Mouse (Mus musculus) neural tube, embryonic 10.5 days (tissue): ENCODE data around the gene Lrch1.

Source experiments
- DNase-seq: peaks from one replicate; pipeline ENCODE4 v3.0.0-alpha.2; 2017; ENCODE audit warnings: low spot score; ENCODE audit errors: extremely low spot score

Gene Lrch1

DNA sequence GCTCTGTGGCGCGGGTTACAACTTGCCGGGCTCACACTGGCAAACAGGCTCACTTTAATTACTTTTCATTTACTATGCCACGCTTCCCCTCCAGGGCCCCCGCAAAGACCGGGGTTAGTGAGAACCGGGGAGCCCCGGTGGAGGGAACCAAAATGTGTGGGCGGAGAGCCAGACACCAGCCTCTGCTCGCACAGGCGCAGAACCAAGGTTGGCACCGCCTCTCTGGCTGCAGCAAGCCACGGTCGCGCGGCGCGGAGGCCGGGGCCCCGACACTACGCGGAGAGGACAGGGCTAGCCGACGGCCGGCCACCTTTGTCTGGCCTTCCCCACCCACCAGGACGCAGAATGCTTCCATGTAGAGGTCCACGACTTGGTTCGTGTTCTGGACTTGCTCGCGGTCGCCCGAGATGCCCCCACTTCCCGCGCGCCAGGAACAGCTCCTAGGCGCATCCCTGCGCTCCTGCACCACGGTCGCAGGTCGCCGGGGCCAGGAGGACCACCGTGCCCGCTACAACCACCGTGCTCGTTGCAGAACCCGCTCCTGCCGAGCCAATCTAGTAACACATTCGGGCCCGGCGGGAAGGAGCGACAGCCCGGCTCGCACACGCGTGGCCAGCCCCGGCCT lies 813 bp downstream of the Lrch1 start:
- peak; percentile 74 for DNase-seq

DNA sequence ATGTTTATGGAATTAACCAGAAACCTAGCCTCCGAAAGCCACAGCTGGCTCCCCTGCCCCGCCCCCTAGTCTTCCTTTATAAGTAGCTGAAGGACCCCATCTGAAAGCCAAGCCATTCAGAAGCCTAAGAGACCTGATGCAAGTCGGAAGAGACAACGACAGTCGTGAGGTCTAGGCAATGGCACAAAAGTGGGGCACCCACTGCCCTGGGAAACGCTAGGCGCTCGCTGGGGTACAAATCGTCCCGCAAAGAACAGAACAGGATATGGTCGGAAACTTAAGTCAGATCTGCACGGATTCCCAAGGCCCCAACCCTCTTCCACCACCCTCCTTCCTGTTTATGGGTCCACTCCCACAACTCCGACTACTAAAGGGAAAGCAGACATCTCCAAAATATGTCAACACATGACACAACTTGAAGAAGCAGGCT lies 1.3 kb downstream of the Lrch1 start:
- DNase-seq = no peak

DNA sequence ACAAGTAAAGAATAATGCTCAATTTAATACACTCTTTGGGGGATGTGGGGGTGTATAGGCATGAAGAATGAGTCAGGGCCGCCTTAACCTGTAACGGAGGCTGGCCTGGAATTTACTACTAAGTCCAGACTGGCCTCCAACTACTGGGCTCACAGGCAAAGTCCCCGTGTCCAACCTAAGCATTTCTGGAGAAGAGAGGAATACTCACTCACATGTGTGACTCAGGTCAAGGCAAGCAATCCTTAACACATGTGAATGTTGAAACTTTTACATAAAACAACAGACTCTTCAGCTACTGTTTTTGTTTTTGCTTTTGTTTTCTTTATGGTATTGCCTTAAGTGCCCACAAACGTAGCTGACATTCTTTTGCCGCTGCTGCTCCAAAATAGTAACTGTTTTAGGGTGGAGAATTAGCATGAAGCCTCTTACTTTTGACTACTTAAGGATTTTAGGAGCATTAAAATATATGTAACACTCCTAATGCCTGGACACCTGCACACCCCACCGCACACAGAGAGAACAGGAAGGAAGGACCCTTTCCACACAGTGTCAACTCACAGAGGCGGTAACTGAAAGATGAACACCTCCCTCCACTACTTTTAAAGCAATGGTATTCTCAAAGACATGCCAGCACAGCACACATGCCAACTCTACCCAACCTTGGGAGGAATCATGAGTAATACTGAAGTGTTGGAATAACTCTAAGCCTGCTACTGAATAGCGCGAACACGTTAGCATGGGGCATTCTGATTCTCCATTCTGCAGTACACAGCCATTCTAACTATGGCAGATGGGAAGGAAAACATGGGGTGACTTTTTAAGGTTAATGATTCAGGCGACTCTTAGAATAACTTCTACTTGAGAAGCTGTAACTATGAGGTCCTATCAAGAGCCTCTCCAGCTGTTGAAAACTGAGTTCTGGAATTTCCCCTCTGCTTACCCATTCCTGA lies 2.1 kb downstream of the Lrch1 start:
- no peak for DNase-seq

DNA sequence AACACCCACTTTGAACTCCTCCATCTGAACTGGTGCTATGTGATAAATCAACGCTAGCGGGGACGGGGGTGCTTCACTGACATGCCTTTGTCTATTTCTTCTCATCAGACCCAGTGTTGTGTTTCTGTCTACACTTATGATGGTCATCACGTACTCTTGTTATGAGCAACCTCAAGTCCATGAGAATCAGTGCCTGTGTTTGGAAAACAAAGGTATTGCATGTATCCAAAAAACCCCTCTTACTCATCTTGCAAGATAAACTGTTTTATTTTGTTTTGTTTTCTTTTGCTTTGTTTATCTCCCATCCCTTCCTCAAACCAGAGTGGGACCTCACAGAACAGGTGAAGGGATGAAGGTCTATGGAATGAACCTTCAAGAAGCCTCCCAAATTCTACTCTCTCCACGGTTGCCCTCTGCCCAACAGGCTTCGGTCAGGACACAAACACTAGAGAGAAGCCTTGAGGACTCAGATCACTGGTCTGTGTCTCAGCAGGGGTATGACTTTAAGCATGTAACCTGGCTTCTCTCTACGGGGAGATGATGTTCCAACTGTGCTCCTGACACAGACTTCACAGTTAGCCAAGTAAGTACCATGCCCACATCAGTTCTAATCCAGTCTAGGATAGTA lies 3.4 kb downstream of the Lrch1 start:
- DNase-seq = no peak

DNA sequence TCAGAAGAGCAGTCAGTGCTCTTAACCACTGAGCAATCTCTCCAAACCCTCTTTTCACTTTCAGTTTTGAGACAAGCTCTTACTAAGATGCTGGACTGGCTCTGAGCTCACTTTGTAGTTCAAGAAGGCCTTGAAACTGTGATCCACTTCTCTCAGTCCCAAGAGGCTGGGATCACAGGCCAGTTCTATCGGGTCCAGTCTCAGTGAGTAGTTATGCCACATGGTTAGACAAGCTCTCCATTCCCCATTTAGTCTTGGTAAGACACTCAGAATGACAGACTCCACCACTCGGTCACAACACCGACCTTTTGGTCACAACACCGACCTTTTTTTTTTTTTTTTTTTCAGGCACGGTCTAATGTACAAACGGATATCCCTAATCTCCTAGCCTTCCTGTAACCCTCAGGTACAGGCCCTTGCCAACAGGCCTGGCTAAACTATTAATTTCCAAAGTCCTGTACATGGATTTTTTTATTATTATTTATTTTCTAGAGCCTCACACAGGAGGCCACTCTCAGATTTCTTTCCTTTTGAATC lies 4.0 kb downstream of the Lrch1 start:
- no peak for DNase-seq

DNA sequence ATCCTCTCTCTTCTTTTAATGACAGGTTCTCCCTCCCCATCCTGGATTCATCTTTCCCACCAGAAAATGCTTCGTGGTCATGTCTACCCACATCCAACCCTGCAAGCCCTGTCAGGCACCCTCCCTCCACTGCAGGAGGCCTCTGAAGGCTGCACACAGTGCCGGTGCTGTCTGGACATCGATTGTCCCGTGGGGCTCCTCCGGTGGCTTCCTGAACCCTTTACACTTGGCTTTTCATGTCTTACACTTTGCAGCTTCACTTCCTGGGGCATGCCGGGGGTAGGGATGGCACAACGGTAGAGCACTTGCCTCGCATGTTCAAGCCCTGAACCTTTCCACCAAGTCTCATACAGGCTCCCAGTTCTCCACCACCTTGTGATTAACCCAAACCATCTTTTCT lies 4.7 kb downstream of the Lrch1 start:
- DNase-seq = no peak

DNA sequence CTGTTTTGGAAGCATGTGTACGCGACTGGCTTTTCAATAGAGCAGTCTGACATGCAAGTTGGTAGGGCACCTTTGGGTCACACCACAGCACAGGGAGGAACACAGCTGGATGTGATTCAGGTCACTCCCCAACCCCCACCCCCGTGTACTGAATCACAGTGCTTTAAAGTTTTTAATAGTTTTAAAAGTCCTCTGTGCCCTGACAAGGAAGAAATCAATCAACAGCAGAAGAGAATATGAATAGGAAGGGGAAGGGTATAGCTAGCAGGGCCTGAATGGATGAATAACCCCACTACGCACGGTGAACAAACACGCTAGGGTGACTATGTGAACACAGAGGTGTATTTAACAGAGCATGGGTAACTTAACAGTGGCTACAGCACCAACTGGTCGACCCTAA lies 6.1 kb downstream of the Lrch1 start:
- no peak for DNase-seq

DNA sequence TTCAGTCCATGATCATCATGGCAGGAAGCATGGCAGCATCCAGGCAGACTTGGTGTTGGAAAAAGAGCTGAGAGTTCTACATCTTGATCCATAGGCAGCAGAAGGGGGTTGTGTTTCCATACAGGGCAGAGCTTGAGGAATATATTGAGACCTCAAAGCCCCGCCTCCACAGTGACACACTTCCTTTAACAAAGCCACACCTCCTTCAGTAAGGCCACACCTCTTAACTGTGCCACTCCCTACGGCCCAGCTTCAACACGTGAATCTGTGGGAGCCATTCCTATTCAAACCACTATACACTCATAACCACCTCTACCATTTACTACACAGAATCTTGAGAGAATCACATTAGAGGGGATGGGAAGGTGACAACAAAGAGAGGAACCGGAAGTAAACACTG lies 6.9 kb downstream of the Lrch1 start:
- DNase-seq = no peak

DNA sequence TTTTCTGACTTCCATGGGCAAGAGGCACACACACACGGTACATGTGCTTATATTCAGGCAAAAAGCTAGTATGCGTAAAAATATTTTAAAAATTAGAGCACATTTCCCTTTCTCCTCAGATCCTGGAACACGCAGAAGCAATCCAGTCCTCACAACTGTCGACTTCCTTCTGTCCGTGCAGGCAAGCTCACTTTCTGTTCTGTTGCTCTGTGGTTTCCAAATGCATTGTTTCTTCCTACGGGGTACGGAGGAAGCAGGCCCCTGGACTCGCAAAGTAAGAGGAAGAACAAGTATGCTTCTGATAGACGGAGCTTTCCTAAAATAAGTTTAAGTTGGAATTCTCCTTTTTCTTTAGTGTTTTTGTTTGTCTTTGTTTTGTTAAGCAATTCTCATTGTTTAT lies 8.3 kb downstream of the Lrch1 start:
- no peak for DNase-seq

DNA sequence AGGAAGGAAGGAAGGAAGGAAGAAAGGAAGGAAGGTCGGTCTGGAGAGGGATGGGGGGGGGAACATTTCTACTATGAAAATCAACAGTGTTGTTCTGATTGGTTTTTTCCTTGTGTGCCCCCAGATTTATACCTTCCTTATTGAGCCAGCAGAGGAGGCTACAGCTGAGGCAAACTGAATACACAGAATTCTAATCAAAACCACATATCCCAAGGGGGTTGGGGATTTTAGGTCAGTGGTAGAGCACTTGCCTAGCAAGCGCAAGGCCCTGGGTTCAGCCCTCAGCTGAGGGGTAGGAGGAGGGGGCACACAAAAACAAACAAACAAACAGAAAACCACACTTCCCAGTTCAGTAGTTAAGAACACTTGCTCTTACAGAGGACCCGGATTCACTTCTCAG lies 8.8 kb downstream of the Lrch1 start:
- no peak for DNase-seq

DNA sequence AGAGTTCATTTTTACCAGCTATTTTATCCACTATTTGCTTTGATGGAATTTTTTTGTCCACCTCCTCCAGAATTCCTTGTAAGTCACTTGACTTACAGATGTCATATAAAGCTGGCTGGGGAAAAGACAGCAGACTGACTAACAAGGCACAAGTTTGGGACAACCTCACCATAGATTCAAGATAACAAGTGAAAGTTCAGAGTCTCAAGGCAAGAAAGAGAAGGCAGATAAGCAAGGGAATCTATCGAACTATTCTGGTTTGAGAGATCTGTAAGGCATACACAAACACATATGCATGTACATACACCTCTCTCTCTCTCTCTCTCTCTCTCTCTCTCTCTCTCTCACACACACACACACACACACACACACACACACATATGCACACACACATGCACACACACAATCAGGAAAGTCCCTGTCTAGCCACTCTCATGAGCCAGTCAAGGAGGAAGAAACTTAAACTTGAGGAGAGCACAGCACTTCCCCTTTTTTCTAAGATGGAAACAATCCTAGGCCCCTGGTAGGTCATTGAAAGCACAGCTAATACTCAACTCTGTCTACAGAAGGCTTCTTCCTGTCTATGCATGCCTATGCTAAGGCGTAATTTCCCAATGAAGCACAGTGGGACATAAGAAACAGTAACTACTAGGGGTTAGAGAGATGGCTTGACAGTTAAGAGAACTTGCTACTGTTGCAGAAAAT lies 11.0 kb downstream of the Lrch1 start:
- DNase-seq = no peak

DNA sequence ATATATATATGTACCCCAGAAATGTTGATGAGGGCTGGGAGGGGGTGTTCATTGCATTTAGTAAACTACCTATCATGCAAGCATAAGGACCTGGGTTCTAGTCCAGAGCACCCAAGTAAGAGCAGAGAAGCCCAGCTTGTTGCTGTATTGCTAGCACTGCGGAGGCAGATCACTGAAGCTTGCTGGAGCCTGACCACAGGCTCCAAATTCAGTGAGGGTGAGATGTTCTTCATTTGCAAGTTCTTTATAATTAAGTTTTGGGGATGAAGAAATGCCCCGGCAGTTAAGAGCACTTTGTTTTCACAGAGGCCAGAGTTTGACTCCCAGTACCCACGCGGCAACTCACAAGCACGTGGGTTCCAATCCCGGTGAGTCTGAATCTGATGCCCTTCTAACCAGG lies 12.6 kb downstream of the Lrch1 start:
- no peak for DNase-seq

DNA sequence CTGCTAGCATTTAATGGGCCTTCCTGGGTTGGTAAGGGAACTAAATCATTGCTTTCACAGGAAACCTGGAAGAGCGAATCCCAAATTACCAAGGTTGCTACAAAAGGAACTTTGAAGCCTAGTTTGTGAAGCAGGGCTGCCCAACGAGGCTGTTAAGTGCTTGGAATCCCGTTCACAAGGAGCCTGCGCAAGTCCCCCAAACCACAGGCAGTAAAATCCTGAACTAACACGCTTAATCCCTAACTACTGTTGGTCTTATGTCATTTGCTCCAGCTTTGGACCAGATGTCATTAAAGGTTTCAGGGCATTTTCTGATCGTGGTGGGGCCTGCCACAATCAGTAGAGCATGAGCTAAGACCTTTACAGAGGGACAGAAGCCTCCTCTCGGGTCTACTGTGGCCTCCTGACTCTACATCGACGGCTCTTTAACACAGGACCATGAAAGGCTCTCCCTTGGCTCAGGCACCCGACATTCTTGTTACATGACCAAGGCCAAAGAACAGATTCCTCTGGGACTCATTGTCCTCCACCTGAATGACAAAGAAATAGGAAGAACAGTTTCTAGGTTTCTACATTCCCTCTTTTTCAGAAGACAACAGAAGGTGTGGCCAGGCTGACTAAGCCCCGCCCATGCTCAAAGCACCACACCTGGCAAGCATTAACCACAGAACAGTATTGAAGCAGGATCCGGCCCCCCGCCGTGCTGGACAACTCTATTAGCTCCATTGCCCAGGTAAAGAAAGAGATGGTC lies 13.5 kb downstream of the Lrch1 start:
- no peak for DNase-seq

DNA sequence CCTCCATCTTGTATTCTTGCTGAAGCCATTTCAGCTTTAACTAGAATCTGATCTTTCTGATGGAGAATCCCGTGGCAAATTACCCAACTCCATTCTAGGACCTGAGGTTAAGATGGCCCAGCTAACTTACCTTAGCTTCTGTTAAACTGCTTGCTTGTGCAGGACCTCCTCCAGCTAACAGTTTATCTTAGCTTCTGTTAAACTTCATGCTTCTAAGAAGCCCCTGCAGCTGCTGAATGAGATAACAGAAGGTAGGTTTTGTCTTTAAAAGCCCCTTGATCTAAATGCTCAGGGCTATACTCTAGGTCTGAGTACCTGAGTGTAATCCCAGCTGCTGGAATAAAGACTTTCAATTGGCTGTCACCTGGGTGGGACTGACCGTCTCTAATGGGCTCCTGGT lies 17.9 kb downstream of the Lrch1 start:
- no peak for DNase-seq

DNA sequence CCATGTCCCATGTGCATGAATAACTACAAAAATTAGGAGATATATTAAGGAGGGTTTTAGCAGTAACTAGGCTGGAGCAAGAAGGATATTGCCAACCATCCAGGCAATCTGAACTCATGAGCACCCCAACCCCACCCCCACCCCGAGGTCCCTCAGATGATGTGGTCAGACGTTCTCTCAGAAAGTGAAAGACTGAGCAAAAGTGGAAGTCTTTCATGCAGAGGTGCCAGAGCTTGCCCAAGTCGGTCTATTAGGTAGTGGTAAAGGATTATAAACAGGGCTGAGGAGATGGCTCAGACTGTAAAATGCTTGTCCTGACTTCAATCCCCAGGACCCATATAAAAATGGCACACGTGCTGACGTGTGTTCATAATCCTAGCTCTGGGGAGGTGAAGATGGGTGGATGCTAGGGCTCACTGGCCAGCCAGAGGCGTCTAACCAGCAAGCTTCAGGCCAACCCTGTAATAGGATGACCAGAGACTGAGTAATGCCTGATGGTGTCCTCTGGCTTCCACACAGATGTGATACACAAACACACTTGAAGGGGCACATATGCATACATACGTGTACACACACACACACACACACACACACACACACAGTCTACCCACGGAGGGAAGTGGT lies 18.8 kb downstream of the Lrch1 start:
- no peak for DNase-seq

DNA sequence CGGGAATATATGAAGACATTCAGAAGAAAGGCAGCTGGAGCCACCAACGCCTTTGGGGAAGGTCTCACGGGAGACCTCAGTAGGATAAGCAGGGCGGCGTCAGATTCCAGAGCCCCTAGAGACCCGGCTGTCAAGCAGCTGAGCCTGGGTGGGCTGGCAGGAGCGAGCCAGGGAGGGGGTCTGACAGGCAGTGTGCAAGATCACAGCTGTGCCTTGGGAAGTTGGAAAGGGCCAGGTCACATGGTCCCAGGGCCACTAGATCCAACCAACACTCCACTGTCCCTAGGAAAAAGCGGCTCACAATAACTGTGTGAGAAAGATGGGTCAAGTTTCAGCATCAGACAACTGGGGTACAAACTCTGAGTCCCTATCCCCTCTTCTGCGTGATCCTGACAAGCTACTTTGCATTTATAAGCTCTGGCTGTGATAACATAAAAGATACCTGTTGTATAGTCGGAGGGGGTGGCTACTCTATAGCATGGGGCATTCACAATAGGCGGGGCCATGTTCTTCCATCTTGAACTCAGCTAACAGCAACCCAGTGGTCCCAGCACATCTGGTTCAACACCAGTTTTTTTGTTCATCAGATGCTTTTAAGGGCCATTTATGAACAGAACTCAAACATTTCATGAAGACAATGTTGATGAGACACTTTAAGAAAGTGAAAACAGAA lies 20.6 kb downstream of the Lrch1 start:
- no peak for DNase-seq

DNA sequence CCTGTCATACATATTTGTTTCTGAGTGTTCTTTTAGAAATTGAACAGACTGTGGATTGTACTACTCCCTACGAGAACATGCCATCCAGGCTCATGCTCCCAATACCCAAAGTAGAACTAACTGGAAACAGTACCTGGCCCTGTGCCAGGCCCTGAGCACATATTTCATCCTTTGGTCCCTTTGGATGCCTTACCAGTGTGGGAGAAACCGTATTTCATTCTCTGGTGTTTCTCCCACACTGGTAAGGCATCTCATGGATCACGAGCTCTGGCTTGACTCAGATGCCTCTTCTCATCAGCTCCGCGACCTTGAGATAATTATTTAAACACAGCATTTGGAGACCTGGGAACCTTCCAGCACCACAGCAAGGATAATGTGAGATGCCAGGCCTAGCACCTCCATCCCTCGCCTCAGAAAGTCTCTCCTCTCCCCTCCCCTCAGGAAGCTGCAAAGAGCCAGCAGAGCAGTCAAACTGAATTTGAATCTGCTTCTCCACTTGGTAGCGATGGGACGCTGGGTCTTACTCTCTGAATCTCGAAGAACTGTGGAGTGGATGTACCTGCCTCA lies 21.6 kb downstream of the Lrch1 start:
- no peak for DNase-seq

DNA sequence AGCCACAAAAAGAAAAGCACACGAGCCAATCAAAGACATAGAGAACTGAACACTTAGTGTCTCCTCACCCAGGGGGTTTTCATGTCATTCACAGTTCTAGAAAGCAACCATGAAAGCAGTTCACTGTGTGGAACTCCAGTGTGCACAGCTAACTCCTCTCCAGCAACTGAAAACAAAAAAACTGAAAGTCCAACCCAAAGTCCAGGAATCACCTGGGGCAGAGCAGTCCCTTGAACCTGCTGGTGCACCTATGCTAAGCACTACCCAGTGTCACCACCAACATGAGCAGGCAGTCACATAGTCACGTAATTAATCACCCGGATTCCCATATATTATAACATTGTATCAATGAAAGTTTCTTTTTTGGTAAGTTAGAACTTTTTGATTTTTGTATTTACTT lies 23.2 kb downstream of the Lrch1 start:
- no peak for DNase-seq

DNA sequence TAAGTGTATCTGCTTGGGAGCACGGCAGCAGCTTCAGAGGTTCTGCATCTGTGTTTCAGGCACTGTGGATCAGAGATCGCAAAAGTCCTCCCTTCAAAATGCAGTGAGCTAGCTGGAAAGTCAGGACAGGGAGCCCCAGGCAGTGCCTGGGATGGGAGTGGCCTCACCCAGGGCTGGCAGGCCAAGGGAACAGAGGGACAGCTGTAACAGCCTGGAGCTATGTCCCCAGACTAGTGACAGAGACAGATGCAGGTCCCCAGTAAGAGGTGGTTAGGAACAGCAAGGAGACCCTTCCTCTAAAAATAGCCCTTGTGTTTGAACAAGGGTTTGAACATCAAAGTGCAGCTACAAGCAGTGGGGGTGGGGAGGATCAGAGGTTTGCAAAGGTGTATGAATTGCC lies 23.6 kb downstream of the Lrch1 start:
- no peak for DNase-seq
